Mouse (Mus musculus) neural tube, embryonic 13.5 days (tissue): ENCODE measurements around the gene Pde7b. TPM values are rescaled to one million over a fixed set of nuclear protein-coding genes. Genes with fewer than 3 reads are reported as not detected.

Source experiments
- ATAC-seq: fragments of 200-750 bp; cut with Nextera tagmentation; 2 replicates; pipeline ENCODE4 v1.8.0; 2017; ENCODE audit warnings: low read depth, mild to moderate bottlenecking, moderate TSS enrichment, moderate library complexity
- H3K27ac ChIP-seq: fragments of 300-500 bp; sonication (generic); replicated peaks from 2 replicates; pipeline ENCODE4 v1.5.1; 2015; ENCODE audit warnings: moderate library complexity, mild to moderate bottlenecking, inconsistent platforms
- H3K27me3 ChIP-seq: fragments of 300-500 bp; sonication (generic); 2 replicates; pipeline ENCODE4 v1.6.1; 2015; ENCODE audit warnings: mild to moderate bottlenecking, inconsistent platforms
- H3K36me3 ChIP-seq: fragments of 300-500 bp; sonication (generic); 2 replicates; pipeline ENCODE4 v1.6.1; 2015; ENCODE audit warnings: mild to moderate bottlenecking, inconsistent platforms
- H3K4me1 ChIP-seq: fragments of 300-500 bp; sonication (generic); replicated peaks from 2 replicates; pipeline ENCODE4 v1.6.1; 2015; ENCODE audit warnings: inconsistent platforms
- H3K4me2 ChIP-seq: fragments of 300-500 bp; sonication (generic); 2 replicates; pipeline ENCODE4 v1.6.1; 2015; ENCODE audit warnings: inconsistent platforms, mild to moderate bottlenecking, moderate library complexity
- H3K4me3 ChIP-seq: fragments of 300-500 bp; sonication (generic); 2 replicates; pipeline ENCODE4 v1.5.1; 2015; ENCODE audit warnings: mild to moderate bottlenecking, inconsistent platforms
- H3K9ac ChIP-seq: fragments of 300-500 bp; sonication (generic); 2 replicates; pipeline ENCODE4 v1.6.1; 2015; ENCODE audit warnings: moderate library complexity, mild to moderate bottlenecking, inconsistent platforms
- H3K9me3 ChIP-seq: fragments of 300-500 bp; sonication (generic); 2 replicates; pipeline ENCODE4 v1.6.1; 2016; ENCODE audit warnings: inconsistent platforms
- WGBS: fragments of 180-500 bp; shearing (Covaris S2); methylation state at CpG from one replicate; pipeline ENCODE4 v1.1.7; 2015; 5-methylcytosine and 5-hydroxymethylcytosine counted together
- polyA plus RNA-seq: library from polyadenylated mRNA; unstranded; fragments of >200 nt; fragmentation: Nextera tagmentation; extraction: Ambion mirVana; gene quantifications from 2 replicates; pipeline ENCODE4 v1.2.1, GENCODE M21; 2015

Pde7b gene
- polyA plus RNA-seq, 1 experiment from 2014 or later, result 2.0 TPM

- no peak overlapping the region for H3K4me3 ChIP-seq
- H3K9me3 ChIP-seq, result no peaks in the 10 kb centered on the region
- no peaks in the 10 kb centered on the region for H3K27me3 ChIP-seq
- no peak overlapping the region for H3K9ac ChIP-seq
- no peak overlapping the region for H3K4me2 ChIP-seq
- WGBS, result 92% methylated on average over 17 of the region's 17 CpGs
- ATAC-seq, result no peak
- no peaks in the 10 kb centered on the region for H3K36me3 ChIP-seq
- H3K4me1 ChIP-seq, result no peaks in the 10 kb centered on the region
- no peak overlapping the region for H3K27ac ChIP-seq
Measured at GRCm38 (mm10) chr10:20503265-20504025, 221.4 kb downstream of the Pde7b start.

DNA sequence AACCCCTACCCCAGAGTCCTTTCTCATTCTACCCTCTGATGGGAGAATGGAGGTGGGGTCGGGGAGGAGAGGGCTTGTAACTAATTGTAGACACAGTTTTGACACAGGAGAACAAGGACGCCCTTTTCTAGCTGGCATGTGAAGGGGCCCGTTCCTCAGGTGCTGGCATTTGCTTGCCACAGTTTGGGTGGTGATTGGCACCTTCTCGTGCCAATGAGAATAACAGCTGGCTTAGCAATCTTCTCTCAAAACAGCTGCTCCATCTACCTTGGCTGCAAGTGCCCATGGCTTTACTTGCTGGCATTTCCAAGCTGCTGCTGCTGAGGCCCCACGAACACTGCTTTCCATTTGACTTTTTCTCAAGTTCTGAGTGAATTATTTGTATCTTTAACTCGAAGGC is 223.7 kb downstream of the Pde7b start:
- 80% methylated on average over 6 of the region's 6 CpGs for WGBS
- Histone ChIP-seq H3K4me3 (no peak overlapping the region), H3K4me2 (no peak overlapping the region), H3K9me3 (no peaks in the 10 kb centered on the region), H3K4me1 (no peaks in the 10 kb centered on the region), H3K36me3 (no peaks in the 10 kb centered on the region), H3K27me3 (no peaks in the 10 kb centered on the region), H3K27ac (no peak overlapping the region), H3K9ac (no peak overlapping the region)
- ATAC-seq, result no peak

GRCm38 (mm10) chr10:20495051-20495450 is 229.8 kb downstream of the Pde7b start:
- ATAC-seq, result no peak
- 93% methylated on average over 4 of the region's 4 CpGs for WGBS
- Histone ChIP-seq H3K4me3 (no peak overlapping the region), H3K4me2 (no peak overlapping the region), H3K27me3 (no peaks in the 10 kb centered on the region), H3K36me3 (no peaks in the 10 kb centered on the region), H3K9me3 (no peaks in the 10 kb centered on the region), H3K9ac (no peak overlapping the region), H3K27ac (no peak overlapping the region), H3K4me1 (no peaks in the 10 kb centered on the region)

DNA sequence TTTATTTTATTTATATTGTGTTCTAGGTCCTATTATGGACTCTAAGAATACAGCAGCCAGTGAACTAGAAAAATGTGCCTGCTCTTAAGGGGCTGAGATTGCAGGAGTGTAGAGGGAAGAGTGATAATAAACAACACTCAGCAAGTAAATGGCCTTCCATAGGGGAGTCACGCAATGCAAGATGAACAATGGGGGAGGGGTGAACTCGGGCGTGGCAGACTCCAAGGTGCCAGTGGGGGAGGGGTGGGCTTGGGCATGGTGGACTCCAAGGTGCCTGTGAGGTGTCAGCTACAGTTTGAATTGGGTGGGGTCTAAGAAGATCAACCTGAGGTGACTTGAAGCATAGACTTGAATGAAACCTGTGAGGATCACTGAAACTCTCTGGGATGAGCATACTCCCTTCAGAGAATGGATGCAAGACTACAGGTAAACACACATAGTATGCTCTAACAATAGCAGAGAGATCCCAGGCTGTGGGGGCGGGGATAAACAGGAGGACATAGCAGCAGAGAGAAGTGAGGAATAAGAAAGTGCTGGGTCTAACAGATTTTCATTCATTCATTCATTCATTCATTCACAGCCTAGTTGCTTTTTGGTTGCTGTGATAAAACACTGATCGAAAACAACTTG is 230.9 kb downstream of the Pde7b start:
- H3K9ac ChIP-seq, result no peak overlapping the region
- no peaks in the 10 kb centered on the region for H3K27me3 ChIP-seq
- H3K4me1 ChIP-seq, result no peaks in the 10 kb centered on the region
- WGBS, result 84% methylated on average over 5 of the region's 5 CpGs
- no peak overlapping the region for H3K27ac ChIP-seq
- no peaks in the 10 kb centered on the region for H3K36me3 ChIP-seq
- no peak overlapping the region for H3K4me3 ChIP-seq
- H3K9me3 ChIP-seq, result no peaks in the 10 kb centered on the region
- no peak overlapping the region for H3K4me2 ChIP-seq
- no peak for ATAC-seq

GRCm38 (mm10) chr10:20492216-20492964 is 232.5 kb downstream of the Pde7b start:
- Histone ChIP-seq H3K27me3 (no peaks in the 10 kb centered on the region), H3K4me1 (no peaks in the 10 kb centered on the region), H3K27ac (0 out of 2 replicates have a peak overlapping the region, but pooled peaks have one; percentile 10), H3K4me2 (no peak overlapping the region), H3K9ac (no peak overlapping the region), H3K9me3 (no peaks in the 10 kb centered on the region), H3K4me3 (no peak overlapping the region), H3K36me3 (no peaks in the 10 kb centered on the region)
- ATAC-seq, result no peak
- 73% methylated on average over 11 of the region's 11 CpGs for WGBS

DNA sequence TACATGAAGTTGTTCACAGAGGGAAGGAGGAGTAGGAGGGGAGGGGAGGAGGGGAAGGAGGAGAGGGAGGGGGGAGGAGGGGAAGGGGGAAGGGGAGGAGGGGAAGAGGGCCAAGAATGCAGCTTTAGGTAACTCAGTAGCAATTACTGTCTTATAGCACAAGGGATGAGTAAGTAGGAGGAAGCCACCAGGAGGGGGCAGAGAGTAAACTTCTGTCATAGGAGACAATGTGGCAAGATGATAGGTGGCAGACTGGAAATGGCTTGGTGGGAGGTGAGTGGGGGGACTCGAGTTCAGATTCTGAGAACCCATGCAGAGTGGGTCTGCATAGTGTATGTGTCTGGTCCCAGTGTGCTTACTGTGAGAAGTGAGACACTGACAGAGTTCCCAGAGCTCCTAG is 234.1 kb downstream of the Pde7b start:
- Histone ChIP-seq H3K9me3 (no peaks in the 10 kb centered on the region), H3K9ac (no peak overlapping the region), H3K36me3 (no peaks in the 10 kb centered on the region), H3K4me2 (no peak overlapping the region), H3K4me3 (no peak overlapping the region), H3K27me3 (no peaks in the 10 kb centered on the region), H3K4me1 (no peaks in the 10 kb centered on the region), H3K27ac (no peak overlapping the region)
- no peak for ATAC-seq
- 35% methylated on average over 1 of the region's 1 CpGs for WGBS

DNA sequence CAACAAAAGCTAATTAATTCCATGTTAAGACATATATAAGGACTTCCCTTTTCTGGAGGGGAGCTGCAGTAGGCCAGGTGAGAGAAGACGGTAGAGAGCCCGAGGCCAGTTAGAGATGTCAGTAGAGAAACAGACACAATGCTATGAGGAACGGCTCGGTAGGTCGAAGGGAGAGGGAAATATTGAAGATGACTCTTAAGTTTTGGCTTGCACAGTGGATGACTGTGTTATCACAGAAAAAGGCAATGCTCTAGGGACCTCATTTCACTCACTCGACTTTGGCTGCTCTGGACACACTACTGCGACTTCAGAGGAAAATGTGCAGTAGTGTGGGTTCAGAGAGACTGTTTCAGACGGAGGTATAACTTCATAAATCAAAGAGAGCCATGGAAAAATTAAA is 234.6 kb downstream of the Pde7b start:
- no peaks in the 10 kb centered on the region for H3K9me3 ChIP-seq
- H3K4me3 ChIP-seq, result no peak overlapping the region
- H3K9ac ChIP-seq, result no peak overlapping the region
- H3K36me3 ChIP-seq, result no peaks in the 10 kb centered on the region
- ATAC-seq, result no peak
- H3K4me1 ChIP-seq, result no peaks in the 10 kb centered on the region
- no peak overlapping the region for H3K27ac ChIP-seq
- WGBS, result 84% methylated on average over 8 of the region's 8 CpGs
- H3K4me2 ChIP-seq, result no peak overlapping the region
- no peaks in the 10 kb centered on the region for H3K27me3 ChIP-seq

- Histone ChIP-seq H3K4me2 (no peak overlapping the region), H3K9ac (no peak overlapping the region), H3K9me3 (no peaks in the 10 kb centered on the region), H3K36me3 (no peaks in the 10 kb centered on the region), H3K4me3 (no peak overlapping the region), H3K27ac (no peak overlapping the region), H3K27me3 (no peaks in the 10 kb centered on the region), H3K4me1 (no peaks in the 10 kb centered on the region)
- no peak for ATAC-seq
- WGBS, result 78% methylated on average over 19 of the region's 19 CpGs
Measured at GRCm38 (mm10) chr10:20486461-20487253, 238.2 kb downstream of the Pde7b start.

DNA sequence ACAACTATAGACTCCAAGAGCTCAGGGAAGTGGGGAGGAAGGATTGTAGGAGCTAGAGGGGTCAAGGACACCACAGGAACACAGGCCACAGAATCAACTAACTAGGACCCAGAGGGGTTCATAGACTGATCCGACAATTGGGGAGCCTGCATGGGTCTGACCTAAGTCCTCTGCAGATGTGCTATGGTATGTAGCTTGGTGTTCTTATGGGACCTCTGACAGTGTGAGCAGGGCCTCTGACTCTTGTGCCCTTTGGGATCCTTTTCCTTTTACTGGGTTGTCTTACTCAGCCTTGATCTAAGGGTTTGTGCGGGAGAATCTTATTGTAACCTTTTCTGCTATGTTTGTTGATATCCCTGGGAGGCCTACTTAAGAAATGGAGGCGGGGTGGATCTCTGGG is 239.1 kb downstream of the Pde7b start:
- H3K9me3 ChIP-seq, result no peaks in the 10 kb centered on the region
- no peak overlapping the region for H3K4me3 ChIP-seq
- no peak overlapping the region for H3K27ac ChIP-seq
- H3K27me3 ChIP-seq, result no peaks in the 10 kb centered on the region
- 71% methylated on average over 3 of the region's 3 CpGs for WGBS
- no peak for ATAC-seq
- no peaks in the 10 kb centered on the region for H3K36me3 ChIP-seq
- H3K4me1 ChIP-seq, result no peaks in the 10 kb centered on the region
- no peak overlapping the region for H3K9ac ChIP-seq
- no peak overlapping the region for H3K4me2 ChIP-seq

- Histone ChIP-seq H3K4me2 (no peak overlapping the region), H3K4me3 (no peak overlapping the region), H3K36me3 (no peaks in the 10 kb centered on the region), H3K4me1 (peaks cover 4% of the 10 kb centered on the region; the same call in 1 of the 2 replicates), H3K27ac (no peak overlapping the region), H3K9me3 (no peaks in the 10 kb centered on the region), H3K27me3 (no peaks in the 10 kb centered on the region), H3K9ac (no peak overlapping the region)
- no peak for ATAC-seq
- 73% methylated on average over 8 of the region's 8 CpGs for WGBS
Measured at GRCm38 (mm10) chr10:20479481-20479880, 245.4 kb downstream of the Pde7b start.

DNA sequence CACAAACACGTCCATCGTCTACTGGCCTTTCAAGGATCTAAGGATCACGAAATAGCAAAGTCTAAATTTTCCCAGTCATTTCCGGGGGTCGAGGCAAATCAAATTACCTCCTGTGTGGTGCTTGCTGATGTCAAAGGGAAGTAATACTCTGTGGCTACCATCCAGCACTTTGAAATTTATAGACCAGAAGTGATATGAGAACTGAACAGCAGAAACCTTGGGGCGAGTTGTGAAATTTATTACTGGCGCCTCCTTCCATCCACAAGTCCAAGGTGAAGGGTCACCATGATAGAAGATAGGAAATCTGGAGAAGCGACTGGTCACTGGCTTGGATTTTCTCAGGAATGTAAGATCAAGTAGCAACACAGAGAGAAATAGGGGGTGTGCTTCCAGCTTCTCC is 246.4 kb downstream of the Pde7b start:
- H3K9ac ChIP-seq, result no peak overlapping the region
- no peak overlapping the region for H3K4me3 ChIP-seq
- no peak for ATAC-seq
- H3K4me1 ChIP-seq, result peaks cover 4% of the 10 kb centered on the region; the same call in 1 of the 2 replicates
- H3K27ac ChIP-seq, result no peak overlapping the region
- H3K9me3 ChIP-seq, result no peaks in the 10 kb centered on the region
- H3K27me3 ChIP-seq, result no peaks in the 10 kb centered on the region
- 82% methylated on average over 8 of the region's 8 CpGs for WGBS
- H3K4me2 ChIP-seq, result no peak overlapping the region
- H3K36me3 ChIP-seq, result no peaks in the 10 kb centered on the region

- ATAC-seq, result no peak
- WGBS, result 49% methylated on average over 7 of the region's 7 CpGs
- H3K9ac ChIP-seq, result no peak overlapping the region
- H3K9me3 ChIP-seq, result no peaks in the 10 kb centered on the region
- no peak overlapping the region for H3K4me2 ChIP-seq
- H3K4me1 ChIP-seq, result peaks cover 4% of the 10 kb centered on the region; the same call in 1 of the 2 replicates
- no peak overlapping the region for H3K4me3 ChIP-seq
- H3K27me3 ChIP-seq, result no peaks in the 10 kb centered on the region
- H3K27ac ChIP-seq, result no peak overlapping the region
- no peaks in the 10 kb centered on the region for H3K36me3 ChIP-seq
Measured at GRCm38 (mm10) chr10:20474831-20475230, 250.0 kb downstream of the Pde7b start.
